19 mouse cellular contexts compared by ENCODE assay signal in the genomic region with DNA sequence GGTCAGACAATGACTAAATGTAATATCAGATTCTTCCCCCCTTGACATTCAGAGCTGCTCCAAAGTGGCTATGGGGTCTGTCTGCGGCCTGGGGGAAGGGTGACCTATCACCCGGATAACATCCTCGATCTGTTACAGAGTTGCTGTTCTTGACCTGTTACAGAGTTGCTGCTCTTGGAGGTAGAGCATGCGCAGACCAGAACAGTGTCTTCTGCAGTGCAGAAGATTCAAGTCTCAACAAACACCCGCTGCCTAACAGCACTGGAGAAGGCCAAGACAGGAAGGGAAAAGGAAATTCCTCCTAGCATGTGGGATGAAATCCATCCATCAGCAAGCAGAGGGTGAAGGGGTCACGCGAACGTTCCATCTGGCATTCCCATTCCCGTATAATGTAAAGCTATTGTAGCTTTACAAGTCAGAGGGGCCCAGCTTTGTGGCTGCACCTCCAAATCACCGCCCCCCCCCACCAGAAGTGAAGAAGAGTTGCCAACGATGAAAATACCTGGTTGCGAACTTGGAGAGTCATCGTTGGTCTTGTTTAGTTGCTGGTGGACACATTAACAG.
DNase-seq lines count a peak whose midpoint lies in the region; ATAC-seq and TF ChIP-seq lines count a peak whose summit lies in the region.
"Had no signal": no experiment of that assay in that cellular context is flagged by ENCODE, and none has a peak within 500 bp of the region (broad histone marks: within the 10 kb centered on the region; RNA-seq: fewer than 3 reads in every experiment).

No protein-coding gene starts in this region.

- 72% methylated on average over 13 of the region's 13 CpGs for WGBS in embryonic facial prominence, embryonic 13.5 days
- WGBS in embryonic facial prominence, embryonic 10.5 days: 78% methylated on average over 13 of the region's 13 CpGs
- WGBS in lung, embryonic 16.5 days: 53% methylated on average over 13 of the region's 13 CpGs
- WGBS in limb, embryonic 14.5 days: 57% methylated on average over 13 of the region's 13 CpGs

- H3K4me2 ChIP-seq in embryonic facial prominence, embryonic 13.5 days: no peak overlapping the region
- H3K4me2 ChIP-seq in lung, embryonic 16.5 days (ENCODE audit: low read depth, low read length): no peak overlapping the region
- H3K4me2 ChIP-seq in limb, embryonic 14.5 days (replicated peaks; ENCODE audit: low read depth, low read length, severe bottlenecking): no peak overlapping the region
- H3K4me2 ChIP-seq: liver, embryonic 13.5 days; neural tube, embryonic 13.5 days; stomach, embryonic 15.5 days had no signal

- H3K27me3 ChIP-seq in embryonic facial prominence, embryonic 13.5 days: no peaks in the 10 kb centered on the region
- 0 out of 2 replicates have a peak, but pooled peaks cover 15% of the 10 kb centered on the region for H3K27me3 ChIP-seq in embryonic facial prominence, embryonic 10.5 days (replicated peaks; ENCODE audit: low read depth, poor library complexity, severe bottlenecking)
- H3K27me3 ChIP-seq in lung, embryonic 16.5 days (ENCODE audit: control insufficient read depth, insufficient read depth, low read depth, low read length): no peaks in the 10 kb centered on the region
- H3K27me3 ChIP-seq in limb, embryonic 14.5 days (ENCODE audit: control insufficient read depth, insufficient read depth, low read length): no peaks in the 10 kb centered on the region
- H3K27me3 ChIP-seq: liver, embryonic 13.5 days; megakaryocyte, embryonic 14.5 days; neural tube, embryonic 13.5 days; stomach, embryonic 15.5 days had no signal

- no peaks in the 10 kb centered on the region for H3K36me3 ChIP-seq in embryonic facial prominence, embryonic 13.5 days
- H3K36me3 ChIP-seq in embryonic facial prominence, embryonic 10.5 days (replicated peaks): no peaks in the 10 kb centered on the region
- H3K36me3 ChIP-seq in lung, embryonic 16.5 days (ENCODE audit: control insufficient read depth, insufficient read depth, low read length): no peaks in the 10 kb centered on the region
- no peaks in the 10 kb centered on the region for H3K36me3 ChIP-seq in limb, embryonic 14.5 days (ENCODE audit: control insufficient read depth, insufficient read depth, low read length)
- H3K36me3 ChIP-seq: heart, embryonic 10.5 days; liver, embryonic 13.5 days; neural tube, embryonic 13.5 days; stomach, embryonic 15.5 days had no signal

- DNase-seq in embryonic facial prominence, embryonic 10.5 days (ENCODE audit: low spot score): no peak
- DNase-seq in lung, postnatal 25 days (ENCODE audit: low spot score): no peak
- peak; percentile 45 for DNase-seq in embryo, embryonic 9.5 days (ENCODE audit: extremely low spot score)
- DNase-seq in limb, embryonic 14.5 days (ENCODE audit: low spot score): peak; percentile 31
- DNase-seq in natural killer cell, adult 2 months (ENCODE audit: low spot score in 2 of 2): no peak
- no peak for DNase-seq in cerebellum, postnatal 4 days (ENCODE audit: low spot score in 2 of 2)
- DNase-seq: adrenal gland, adult 8-10 months; cerebellum, adult 9-10 months; gastrocnemius, adult 2 months; kidney, adult 8-10 months; kidney, postnatal 25 days; liver, embryonic 13.5 days; lung, postnatal 10 days had no signal

- H3K4me3 ChIP-seq in embryonic facial prominence, embryonic 13.5 days: no peak overlapping the region
- no peak overlapping the region for H3K4me3 ChIP-seq in embryonic facial prominence, embryonic 10.5 days
- no peak overlapping the region for H3K4me3 ChIP-seq in lung, embryonic 16.5 days (ENCODE audit: low read length)
- H3K4me3 ChIP-seq in limb, embryonic 14.5 days (replicated peaks; ENCODE audit: low read length): no peak overlapping the region
- H3K4me3 ChIP-seq: gastrocnemius, adult 2 months; heart, embryonic 10.5 days; liver, embryonic 13.5 days; megakaryocyte, embryonic 14.5 days; neural tube, embryonic 13.5 days; stomach, embryonic 15.5 days had no signal

- H3K9ac ChIP-seq in embryonic facial prominence, embryonic 13.5 days: no peak overlapping the region
- no peak overlapping the region for H3K9ac ChIP-seq in lung, embryonic 16.5 days (ENCODE audit: low read length)
- no peak overlapping the region for H3K9ac ChIP-seq in limb, embryonic 14.5 days (ENCODE audit: low read depth, low read length, severe bottlenecking)
- H3K9ac ChIP-seq: liver, embryonic 13.5 days; neural tube, embryonic 13.5 days; stomach, embryonic 15.5 days had no signal

- no peak for TF ChIP-seq POLR2A in limb, embryonic 14.5 days (IDR thresholded peaks at IDR 0.05; ENCODE audit: borderline replicate concordance, extremely low read depth, insufficient read depth, insufficient read length)

- no peak for ATAC-seq in embryonic facial prominence, embryonic 13.5 days (ENCODE audit: insufficient number of reproducible peaks, insufficient read depth, low FRiP score, low TSS enrichment, low read depth)
- ATAC-seq in lung, embryonic 16.5 days (ENCODE audit: low read depth): peak; percentile 54
- ATAC-seq in limb, embryonic 14.5 days (ENCODE audit: low FRiP score, low read depth): no peak

- H3K4me1 ChIP-seq in embryonic facial prominence, embryonic 13.5 days: peaks cover 61% of the 10 kb centered on the region
- peaks cover 58% of the 10 kb centered on the region for H3K4me1 ChIP-seq in embryonic facial prominence, embryonic 10.5 days
- peaks cover 32% of the 10 kb centered on the region for H3K4me1 ChIP-seq in lung, embryonic 16.5 days (replicated peaks; ENCODE audit: control insufficient read depth, insufficient read depth, low read length)
- H3K4me1 ChIP-seq in limb, embryonic 14.5 days (ENCODE audit: control insufficient read depth, insufficient read depth, low read length): peaks cover 52% of the 10 kb centered on the region
- H3K4me1 ChIP-seq: liver, embryonic 13.5 days; megakaryocyte, embryonic 14.5 days had no signal

- no peaks in the 10 kb centered on the region for H3K9me3 ChIP-seq in embryonic facial prominence, embryonic 13.5 days
- no peaks in the 10 kb centered on the region for H3K9me3 ChIP-seq in embryonic facial prominence, embryonic 10.5 days
- no peaks in the 10 kb centered on the region for H3K9me3 ChIP-seq in lung, embryonic 16.5 days (ENCODE audit: control insufficient read depth, low read length)
- no peaks in the 10 kb centered on the region for H3K9me3 ChIP-seq in limb, embryonic 14.5 days (ENCODE audit: control insufficient read depth, low read length)
- H3K9me3 ChIP-seq: heart, embryonic 10.5 days; liver, embryonic 13.5 days; neural tube, embryonic 13.5 days; stomach, embryonic 15.5 days had no signal

- H3K27ac ChIP-seq in embryonic facial prominence, embryonic 13.5 days: peak overlapping the region; percentile 44; the same call in 1 of the 2 replicates
- no peak overlapping the region for H3K27ac ChIP-seq in embryonic facial prominence, embryonic 10.5 days (replicated peaks)
- peak overlapping the region; percentile 73 for H3K27ac ChIP-seq in lung, embryonic 16.5 days (ENCODE audit: low read length)
- no peak overlapping the region; the same call in 1 of the 2 replicates for H3K27ac ChIP-seq in limb, embryonic 14.5 days (replicated peaks; ENCODE audit: low read depth, low read length)
- H3K27ac ChIP-seq: gastrocnemius, adult 2 months; heart, embryonic 10.5 days; liver, embryonic 13.5 days; stomach, embryonic 15.5 days had no signal

Comparison
In these comparisons a context has a peak if more than half of its experiments do, and no peak if none do; other contexts are left out.
1. H3K27ac ChIP-seq: peak in embryonic facial prominence, embryonic 13.5 days (single experiment) and lung, embryonic 16.5 days (single experiment); none in embryonic facial prominence, embryonic 10.5 days (single experiment) and limb, embryonic 14.5 days (single experiment).
2. DNase-seq: peak in embryo, embryonic 9.5 days (single experiment) and limb, embryonic 14.5 days (single experiment); none in embryonic facial prominence, embryonic 10.5 days (single experiment), lung, postnatal 25 days (single experiment), natural killer cell, adult 2 months (0 of 2) and cerebellum, postnatal 4 days (0 of 2).